Mouse (Mus musculus) liver, embryonic 14.5 days (tissue): ENCODE measurements around the gene E030025P04Rik.

Experiments used
- CTCF ChIP-seq: IDR thresholded peaks from 2 replicates; pipeline ENCODE4 v1.5.1; 2016; ENCODE audit warnings: antibody characterized with exemption, low read depth, control low read depth
- EP300 ChIP-seq: IDR thresholded peaks from 2 replicates; pipeline ENCODE4 v1.6.1; 2016; ENCODE audit warnings: antibody characterized with exemption, low read depth

DNA sequence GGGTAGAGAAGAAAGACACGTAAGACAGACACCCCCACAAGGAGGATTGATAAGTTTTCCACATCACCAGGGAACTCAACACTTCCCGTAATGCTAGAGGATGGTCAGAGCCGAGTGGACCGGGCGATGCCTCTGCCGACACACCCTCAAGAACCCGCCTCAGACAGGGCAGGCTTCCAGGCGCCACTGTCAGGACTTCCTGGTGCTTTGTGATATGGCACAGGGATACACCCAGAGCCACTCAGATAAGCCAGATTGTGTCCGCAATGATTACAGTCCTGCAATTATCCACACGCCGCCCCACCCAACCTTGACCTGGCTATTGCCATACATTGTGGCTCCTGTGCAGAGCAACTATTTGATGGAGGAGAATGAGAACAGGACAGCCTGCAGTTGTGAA is 36.1 kb upstream of the E030025P04Rik start:
- no peak for TF ChIP-seq CTCF
- no peak for TF ChIP-seq EP300
